Mouse (Mus musculus) ovary, postnatal 10 days (tissue): ENCODE data around the gene Ina.

Experiments
- DNase-seq: peaks from one replicate; pipeline ENCODE4 v3.0.0; 2022; ENCODE audit warnings: low spot score

Ina gene

DNA sequence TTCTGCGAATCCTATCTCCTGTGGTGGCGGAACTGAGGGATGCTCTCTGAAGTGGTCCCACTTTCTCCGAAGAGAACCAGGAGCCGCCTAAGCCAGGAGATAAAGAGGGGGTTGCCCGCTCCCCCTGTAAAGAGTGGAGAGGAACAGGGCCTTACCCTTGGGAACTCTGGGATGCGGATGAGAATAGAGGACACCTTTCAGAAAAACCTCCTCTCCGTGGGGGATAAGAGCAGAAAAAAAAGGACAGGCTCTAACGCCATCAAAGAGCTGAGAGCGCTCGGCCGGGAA, 395 bp upstream of the Ina start:
- DNase-seq, result no peak

DNA sequence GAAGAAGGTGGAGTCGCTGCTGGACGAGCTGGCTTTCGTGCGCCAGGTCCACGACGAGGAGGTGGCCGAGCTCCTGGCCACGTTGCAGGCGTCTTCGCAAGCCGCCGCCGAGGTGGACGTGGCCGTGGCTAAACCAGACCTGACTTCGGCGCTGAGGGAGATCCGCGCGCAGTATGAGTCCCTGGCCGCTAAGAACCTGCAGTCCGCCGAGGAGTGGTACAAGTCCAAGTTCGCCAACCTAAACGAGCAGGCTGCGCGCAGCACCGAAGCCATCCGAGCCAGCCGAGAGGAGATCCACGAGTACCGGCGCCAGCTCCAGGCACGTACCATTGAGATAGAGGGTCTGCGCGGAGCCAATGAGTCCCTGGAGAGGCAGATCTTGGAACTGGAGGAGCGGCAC, 898 bp downstream of the Ina start:
- DNase-seq, result no peak

DNA sequence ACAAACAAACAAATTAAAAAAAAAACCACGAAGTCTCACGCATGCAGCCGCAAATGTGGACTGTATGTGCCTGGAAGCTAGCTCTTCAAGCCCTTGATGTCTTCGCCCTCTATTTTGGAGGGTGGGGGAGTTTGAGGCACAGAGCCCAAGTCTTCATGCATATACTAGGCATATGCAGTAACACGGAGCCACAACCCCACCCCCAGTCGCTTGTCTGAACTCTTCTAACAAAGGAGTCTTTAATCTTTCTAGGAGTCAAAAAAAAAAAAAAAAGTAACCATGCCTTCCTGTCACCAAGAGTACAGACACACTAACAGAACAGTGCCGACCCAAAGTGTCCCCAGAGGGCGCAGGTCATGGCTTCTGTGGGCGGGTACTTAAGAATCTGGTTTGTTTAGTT, 1.5 kb downstream of the Ina start:
- no peak for DNase-seq

DNA sequence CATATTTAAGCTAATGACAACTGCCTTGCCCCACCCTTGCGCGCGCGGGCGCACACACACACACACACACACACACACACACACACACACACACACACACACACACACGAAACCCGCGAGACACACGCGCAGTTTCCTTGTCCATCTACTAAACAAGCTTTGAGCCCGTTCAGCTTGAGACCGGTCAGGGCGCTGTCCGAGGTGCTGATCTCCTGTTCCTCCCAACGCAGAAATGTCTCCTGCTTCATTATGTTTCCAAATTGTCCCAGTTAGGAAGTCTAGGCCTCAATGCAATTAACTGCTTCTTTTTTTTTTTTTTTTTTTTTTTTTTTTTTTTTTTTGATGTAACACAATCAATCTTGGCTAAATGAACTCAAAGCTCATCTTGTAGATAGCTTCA, 2.0 kb downstream of the Ina start:
- DNase-seq, result peak; percentile 56

DNA sequence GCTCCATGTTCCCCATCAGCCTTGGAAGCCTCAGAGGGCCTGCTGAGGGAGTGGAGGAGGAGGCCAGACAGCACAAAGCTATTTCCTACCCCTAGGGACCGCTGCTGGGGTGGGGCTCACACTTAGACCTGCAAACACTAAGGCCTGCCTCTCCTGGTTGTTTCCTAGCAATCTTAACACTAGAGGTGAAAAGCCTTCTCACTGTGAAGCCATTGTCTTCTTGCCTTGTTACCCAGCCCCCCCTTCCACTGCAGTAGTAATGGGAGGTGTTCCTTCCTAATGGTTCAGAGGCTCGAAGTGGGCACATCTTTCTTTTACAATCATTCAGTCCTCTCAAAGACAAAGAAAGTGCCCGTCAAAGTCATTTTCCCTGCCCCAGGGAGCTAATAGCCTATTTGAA, 3.3 kb downstream of the Ina start:
- no peak for DNase-seq

DNA sequence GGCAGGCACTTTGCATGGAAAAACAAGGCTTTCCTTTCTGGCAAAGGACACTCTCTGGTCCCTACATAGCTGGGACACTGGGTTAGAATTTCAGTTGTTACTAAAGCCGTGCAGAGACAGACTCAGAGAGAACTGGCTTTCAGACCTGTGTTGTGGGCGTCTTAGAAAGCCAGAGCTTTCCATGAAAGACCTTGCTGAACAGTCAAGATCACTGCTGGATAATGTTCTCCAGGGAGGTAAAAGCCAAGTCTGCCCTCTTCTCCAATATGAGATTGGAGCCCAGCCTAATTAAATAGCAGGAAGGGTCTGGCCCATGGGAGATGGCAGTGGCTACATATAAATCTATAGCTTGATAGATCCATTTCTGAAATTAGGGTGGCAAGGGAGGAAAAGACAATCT, 3.8 kb downstream of the Ina start:
- no peak for DNase-seq

DNA sequence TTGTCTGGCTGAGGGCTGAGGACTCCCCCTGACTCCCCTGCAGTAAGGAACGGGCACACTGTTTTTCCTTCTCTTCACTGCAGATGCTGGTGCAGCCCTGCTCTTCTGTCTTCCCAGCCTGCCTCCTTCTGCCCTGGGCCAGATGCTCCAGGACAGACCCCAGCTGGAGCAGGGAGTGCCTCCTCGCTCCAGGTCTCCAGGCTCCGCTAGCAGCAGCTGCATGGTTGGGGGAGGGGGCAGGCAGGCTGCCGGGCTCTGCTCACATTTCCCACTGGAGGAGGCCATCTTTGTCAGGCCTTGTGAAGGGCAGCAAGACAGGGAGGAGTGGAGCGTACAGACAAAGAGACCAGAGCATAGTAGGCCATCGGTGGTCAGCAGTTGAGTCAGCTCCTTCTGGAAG, 4.8 kb downstream of the Ina start:
- no peak for DNase-seq

DNA sequence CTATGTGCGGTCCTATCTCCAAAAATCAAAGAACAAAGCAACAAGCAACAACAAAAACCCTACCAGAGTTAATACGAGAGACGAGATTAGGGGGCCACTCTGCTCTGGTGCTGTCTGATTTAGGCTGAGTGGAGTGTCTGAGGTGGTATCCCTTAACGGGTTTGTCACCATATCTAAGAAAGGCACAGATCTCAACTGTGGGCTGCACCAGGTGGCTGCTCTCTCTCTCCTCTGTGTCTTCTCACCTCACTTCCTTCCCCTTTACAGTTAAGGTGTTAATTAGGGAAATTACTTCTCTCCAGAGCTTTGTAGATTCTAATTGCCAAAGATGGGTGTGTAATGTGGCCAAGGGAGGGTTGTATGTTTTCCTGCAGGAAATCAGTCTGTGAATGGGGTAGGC, 8.2 kb downstream of the Ina start:
- DNase-seq, result no peak

DNA sequence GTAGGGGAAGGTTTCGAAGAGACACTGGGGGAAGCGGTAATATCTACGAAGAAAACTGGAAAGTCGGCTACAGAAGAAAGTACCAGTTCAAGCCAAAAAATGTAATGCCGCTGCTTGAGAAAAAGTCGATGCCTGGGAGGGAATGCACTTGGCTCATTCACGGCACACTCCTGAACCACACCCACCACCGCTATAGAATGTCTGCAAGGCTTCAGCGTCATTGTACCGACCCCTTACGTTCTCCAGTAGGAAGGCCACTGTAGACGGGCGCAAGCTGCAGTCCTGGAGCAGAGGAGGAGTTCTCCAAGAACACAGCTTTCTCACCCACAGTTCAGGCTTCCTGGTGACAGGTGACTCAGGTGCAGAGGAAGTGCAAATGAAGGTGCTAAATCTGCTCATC, 9.0 kb downstream of the Ina start:
- DNase-seq, result no peak

DNA sequence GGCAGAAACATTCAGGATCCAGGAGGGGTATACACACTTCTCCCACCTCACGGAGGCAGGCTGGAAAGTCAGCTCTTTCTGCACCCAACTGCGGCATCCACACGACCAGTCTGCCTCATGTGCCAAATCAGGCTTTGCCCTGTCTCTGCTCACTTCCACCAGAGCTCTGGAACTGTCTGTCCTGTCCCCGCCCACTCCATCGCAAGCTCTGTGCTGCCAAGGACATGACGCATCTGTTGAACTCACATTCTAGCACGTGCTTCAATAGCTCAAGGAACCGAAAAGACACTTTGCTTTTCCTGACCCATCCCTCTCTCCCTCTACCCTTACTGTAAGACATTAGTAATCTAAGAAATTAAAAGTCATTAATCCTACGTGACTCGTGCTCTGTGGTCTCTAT, 10.5 kb downstream of the Ina start:
- no peak for DNase-seq

DNA sequence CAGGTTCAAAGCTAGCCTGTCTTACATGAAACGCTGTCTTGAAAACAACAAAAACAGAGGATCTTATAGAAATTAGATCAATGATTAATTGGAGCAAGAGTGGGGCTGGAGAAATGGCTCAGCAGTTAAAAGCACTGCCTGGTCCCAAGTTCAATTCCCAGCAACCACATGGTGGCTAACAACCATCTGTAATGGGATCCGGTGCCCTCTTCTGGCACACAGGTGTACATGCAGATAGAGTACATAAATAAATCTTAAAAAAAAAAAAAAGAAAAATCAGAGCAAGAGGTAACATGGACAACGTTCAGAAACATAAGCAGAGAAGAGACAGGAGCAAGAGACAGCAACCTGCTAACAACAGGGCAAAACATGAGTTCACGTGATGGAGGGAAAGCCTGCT, 12.0 kb downstream of the Ina start:
- no peak for DNase-seq

DNA sequence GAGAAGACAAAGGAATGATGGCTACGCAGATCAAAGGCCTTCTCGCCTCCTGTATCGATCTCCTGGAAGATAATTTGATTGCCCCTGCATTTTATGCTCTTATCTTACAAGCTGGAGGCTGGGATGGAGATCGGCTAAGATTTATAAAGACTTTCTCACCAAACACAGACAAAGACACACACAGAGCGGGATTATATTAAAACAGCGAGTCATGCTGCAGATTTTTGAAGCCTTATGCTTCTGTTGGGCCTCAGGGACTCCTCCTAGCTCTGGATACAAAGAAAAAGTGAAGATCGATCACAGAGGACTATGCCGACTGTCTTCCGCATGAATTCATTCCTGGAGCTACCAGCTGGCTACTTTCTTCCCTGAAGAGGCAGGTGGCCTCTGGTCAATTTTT, 15.3 kb downstream of the Ina start:
- DNase-seq, result no peak

DNA sequence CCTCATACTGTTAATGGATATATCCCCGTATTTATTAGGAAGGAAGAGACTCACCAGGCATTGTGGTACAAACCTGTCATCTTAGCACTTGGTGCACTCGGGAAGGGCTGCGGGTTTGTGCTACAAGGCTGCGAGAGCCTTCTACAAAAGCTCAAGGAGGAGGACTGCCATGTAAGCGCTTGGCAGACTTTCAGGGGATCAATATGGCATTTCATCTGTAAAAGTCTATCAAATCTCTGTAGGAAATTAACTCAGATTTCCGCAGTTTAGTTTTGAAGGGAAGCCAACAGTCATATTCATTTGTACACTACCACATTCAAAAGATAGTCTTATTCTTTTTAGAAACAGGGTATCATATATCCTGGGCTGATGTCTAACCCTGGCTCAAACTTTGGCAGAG, 17.3 kb downstream of the Ina start:
- DNase-seq, result no peak

DNA sequence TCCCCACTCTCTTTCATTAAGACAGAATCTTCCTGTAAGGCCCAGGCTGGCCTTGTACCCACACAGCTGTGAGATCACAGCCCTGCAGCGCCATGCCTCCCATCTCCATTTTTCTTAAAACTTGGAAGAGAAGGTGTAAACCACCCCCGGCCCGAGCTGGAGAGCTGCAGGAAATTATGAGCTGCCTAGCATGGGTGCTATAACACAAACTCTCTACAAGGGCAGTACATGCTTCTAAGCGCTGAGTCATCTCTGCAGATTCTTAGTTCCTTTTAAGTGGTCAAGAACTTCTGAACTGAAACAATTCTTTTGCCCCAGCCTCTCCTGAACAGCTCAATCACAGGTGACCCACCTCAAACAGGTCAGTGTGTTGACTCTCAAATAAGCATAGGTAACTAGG, 20.4 kb downstream of the Ina start:
- no peak for DNase-seq

DNA sequence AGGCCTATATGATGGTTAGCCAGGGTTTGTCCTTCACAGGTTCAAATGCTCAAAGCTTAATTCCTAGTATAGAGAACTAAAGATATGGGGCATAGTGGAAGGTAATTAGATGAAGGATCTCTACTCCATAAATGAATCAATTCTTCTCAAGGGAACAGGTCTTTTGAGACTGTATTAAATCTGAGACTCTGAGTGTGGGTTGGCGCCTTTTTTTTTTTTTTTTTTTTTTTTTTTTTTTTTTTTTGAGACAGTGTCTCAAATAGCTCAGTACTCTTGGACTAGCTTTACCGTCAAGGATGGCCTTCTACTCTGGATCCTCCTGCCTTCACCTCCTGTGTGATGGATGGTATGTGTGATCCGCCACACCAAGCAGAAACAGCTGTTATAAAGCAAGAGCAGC, 22.1 kb downstream of the Ina start:
- no peak for DNase-seq

DNA sequence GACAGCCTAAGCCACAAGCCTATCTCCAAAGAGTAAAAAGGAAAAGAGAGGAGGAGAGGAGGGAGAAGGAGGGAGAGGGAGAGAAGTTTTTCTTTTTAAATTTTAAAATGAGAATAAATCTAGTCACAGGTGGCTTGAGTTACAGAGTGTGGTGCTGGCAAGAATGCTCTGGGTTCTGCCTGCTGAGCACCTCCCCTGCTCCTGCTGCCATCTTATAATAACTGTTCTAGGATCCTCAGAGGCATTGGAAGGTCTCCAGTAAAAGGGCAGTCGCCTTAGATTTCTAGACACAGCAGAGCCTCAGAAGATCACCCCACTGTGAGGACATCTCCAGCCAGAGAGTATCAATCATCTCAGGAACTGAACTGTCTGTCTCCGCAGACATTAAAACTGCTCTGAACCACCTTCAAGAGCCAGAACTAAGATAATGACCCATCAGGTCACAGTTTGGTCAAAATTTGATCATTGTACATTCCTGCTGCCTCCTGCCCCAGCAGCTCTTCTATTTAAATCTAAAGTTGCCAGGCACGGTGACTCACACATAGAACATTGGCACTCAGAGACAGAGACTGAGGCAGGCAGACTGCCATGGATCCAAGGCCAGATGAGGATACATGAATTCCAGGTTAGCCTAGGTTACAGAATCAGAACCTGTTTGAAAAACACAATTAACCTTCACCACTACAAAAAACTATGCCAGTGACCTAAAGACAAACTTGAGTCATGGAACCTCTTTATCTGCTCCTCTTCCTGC, 26.4 kb downstream of the Ina start:
- no peak for DNase-seq

DNA sequence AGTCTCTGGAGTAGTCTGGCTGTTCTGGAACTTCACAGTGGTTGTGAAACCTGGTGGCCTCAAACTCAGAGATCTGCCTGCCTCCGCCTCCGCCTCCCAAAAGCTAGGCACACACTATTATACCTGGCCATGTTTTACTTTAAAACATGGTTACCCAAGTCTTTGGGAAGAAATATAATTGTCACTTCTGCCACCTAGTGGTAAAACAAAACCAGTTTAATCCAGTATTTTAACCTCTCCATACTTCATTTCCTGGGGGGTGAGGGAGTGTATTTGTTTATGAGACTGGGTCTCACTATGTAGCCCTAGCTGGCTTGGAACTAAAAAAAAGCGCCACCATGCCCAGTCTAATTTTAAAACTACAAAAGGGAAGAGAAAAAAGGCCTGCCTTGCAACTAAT, 29.1 kb downstream of the Ina start:
- DNase-seq, result no peak

DNA sequence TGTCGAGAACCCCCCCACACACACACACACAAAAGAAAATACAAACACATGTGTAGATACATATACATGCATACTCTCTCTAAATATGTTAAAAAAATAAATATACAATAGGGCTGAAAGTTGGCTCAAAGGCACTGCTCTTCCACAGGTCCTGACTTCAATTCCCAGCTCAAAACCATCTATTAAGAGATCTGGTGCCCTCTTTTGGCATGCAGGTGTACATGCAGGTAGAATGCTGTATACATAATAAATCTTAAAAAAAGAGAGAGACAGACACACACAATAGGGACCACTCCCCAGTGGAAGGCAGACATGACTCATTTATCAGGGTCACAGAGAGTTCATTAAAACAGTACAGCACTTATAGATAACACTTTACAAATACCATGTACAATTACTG, 31.8 kb downstream of the Ina start:
- no peak for DNase-seq

DNA sequence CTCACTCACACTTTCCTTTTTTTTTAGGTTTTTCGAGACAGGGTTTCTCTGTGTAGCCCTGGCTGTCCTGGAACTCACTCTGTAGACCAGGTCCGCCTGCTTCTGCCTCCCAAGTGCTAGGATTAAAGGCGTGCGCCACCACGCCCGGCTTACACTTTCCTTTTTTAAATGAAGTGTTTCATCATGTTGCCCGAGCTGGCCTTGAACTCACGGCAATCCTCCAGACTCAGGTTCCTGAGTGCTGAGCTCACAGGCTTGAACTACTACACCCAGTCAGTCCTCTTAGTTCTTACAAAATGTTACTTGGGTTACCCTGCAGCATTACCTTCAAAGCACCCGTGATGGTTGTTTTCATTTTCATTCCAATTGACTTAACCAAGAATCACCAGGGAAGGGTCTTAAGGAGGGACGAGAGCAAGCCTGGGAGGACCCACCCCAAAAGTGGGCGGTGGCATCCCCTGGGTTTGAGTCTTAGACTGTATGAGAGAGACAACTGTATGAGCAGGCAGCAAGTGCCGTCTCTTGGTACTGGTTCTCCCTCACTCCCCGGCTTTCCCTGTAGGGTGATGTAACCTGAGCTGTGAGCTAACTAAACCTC, 32.8 kb downstream of the Ina start:
- no peak for DNase-seq

DNA sequence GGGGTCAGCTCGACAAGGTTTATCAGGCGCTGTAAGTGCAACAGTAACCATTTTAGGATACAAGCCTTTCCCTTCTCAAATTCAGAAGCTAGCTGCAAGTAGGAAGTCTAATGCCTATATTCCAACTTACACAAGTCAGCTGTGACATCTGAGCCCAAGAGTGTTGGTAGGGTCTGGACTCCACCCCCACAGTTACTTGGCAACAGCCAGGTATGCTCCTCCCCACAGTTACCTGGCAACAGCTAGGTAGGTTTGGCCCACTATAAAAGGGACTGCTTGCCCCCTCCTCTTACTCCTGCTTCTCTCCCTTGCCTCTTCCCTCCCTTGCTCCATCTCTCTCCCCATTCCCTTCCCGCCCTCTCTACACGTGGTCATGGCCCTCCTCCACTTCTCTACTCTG, 34.6 kb downstream of the Ina start:
- DNase-seq, result no peak

DNA sequence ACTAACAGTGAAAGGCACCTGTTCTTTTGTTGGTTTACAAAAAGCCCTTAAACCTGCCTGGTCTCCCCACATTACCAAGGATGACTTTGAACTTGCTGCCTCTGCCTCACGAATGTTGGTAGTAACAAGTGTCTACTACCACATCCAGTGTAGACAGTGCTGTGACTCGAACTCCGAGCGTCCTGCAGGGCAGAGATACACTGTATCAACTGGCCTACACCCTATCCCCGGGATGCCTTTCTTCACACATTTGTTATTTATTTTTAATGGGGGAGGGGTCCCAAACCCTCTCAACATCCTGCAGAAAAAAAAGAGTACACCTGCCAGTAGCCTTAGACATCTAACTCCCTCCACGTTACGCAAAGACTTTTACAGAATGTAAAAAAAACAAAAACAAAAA, 35.3 kb downstream of the Ina start:
- no peak for DNase-seq

DNA sequence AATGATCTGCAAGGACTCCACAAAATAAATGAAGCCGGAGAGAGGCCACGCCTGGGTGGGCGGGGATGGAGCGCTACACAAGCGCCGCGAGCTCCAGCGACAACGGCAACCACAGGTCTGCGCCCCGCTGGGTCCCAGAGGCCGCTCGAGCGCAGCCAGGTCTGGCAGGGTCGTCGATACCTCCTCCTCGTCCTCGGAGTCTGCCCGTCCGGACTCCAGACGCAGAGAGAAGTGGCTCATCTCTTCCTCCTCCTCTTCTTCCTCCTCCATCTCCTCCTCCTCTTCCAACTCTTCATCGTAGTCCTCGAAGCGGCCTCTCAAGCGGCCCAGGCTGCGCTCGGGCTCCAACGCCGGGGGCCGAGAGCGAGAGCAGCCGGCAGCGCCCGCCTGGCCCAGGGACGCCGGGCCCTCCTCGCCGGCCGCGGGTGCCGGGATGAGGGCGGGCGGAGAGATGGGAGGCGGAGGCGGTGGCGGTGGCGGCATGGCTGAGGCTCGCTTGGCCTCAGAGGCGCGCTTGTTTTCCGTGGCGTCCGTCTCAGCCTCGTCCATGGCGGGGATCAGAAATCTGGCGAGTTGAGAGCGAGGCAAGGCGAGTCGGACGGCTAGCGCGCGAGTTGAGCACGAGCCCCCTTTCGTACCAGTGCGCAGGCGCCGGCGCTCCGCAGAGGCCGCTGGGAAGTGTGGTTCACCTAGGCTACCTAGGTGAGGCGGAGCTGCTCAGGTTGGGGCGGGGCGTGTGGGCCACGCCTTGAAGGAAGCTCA, 36.0 kb downstream of the Ina start, which contains the start of gene Pcgf6:
TSS of gene Pcgf6 (minus strand) at position 636 of the 762 bp plus-strand sequence.
- DNase-seq, result peak; percentile 57

DNA sequence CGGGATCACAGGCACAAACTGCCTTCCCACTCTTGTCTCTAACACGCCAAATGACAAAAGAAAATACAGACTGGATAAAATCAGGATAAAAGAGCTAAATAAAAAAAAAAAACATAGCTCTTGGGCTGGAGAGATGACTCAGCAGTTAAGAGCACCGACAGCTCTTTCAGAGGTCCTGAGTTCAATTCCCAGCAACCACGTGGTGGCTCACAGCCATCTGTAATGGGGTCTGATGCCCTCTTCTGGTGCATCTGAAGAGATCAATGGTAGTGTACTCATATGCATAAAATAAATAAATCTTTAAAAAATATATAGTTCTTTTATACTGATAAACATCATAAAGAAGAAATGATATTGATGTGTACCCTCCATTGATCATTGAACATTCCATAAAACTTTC, 38.4 kb downstream of the Ina start:
- DNase-seq, result no peak

DNA sequence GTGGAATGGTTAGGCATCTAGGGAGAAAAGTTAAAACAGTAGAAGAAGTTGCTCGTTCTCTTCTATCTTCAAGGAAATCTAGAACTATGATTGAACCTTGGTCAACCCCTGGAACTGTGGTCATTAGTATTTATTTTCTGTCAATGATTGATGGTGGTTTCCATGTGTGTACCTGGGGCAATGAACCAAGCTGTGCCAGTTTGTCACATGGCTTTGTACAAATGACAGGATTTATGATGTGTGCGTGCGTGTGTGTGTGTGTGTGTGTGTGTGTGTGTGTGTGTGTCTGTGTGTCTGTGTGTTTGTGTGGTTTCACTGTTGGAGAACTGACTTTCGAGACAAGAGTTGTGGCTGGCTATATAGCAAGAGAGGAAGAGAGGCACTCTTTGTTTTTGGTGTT, 39.0 kb downstream of the Ina start:
- no peak for DNase-seq
